Mouse (Mus musculus) cerebellum, adult 9-11 months (tissue): ENCODE data around the gene AC161166.1.

Experiments
- DNase-seq: peaks from one replicate; pipeline ENCODE4 v3.0.0; 2022

AC161166.1 gene

GRCm38 (mm10) chr7:24482208-24483020, 29.8 kb downstream of the AC161166.1 start:
- DNase-seq, result no peak

GRCm38 (mm10) chr7:24481474-24482207, 30.6 kb downstream of the AC161166.1 start, which contains the start of gene Cadm4:
TSS of gene Cadm4 (plus strand) at chr7:24482023.
- DNase-seq, result peak; percentile 94

GRCm38 (mm10) chr7:24480986-24481473, 31.2 kb downstream of the AC161166.1 start:
- peak; percentile 78 for DNase-seq

GRCm38 (mm10) chr7:24480121-24480941, 31.9 kb downstream of the AC161166.1 start:
- no peak for DNase-seq

- DNase-seq, result no peak
Measured at GRCm38 (mm10) chr7:24479685-24480084, 32.6 kb downstream of the AC161166.1 start.

GRCm38 (mm10) chr7:24478911-24479310, 33.3 kb downstream of the AC161166.1 start:
- DNase-seq, result no peak

GRCm38 (mm10) chr7:24476856-24477255, 35.4 kb downstream of the AC161166.1 start:
- no peak for DNase-seq

GRCm38 (mm10) chr7:24476338-24476737, 35.9 kb downstream of the AC161166.1 start:
- no peak for DNase-seq

- DNase-seq, result peak; percentile 68
Measured at GRCm38 (mm10) chr7:24474811-24475506, 37.3 kb downstream of the AC161166.1 start.

GRCm38 (mm10) chr7:24473913-24474529, 38.2 kb downstream of the AC161166.1 start:
- DNase-seq, result peak; percentile 82

GRCm38 (mm10) chr7:24472937-24473336, 39.3 kb downstream of the AC161166.1 start:
- DNase-seq, result no peak

GRCm38 (mm10) chr7:24472442-24472841, 39.8 kb downstream of the AC161166.1 start:
- DNase-seq, result peak; percentile 27

- peak; percentile 70 for DNase-seq
Measured at GRCm38 (mm10) chr7:24470356-24470755, 41.9 kb downstream of the AC161166.1 start.

GRCm38 (mm10) chr7:24469126-24469525, 43.1 kb downstream of the AC161166.1 start:
- no peak for DNase-seq

- no peak for DNase-seq
Measured at GRCm38 (mm10) chr7:24467886-24468285, 44.4 kb downstream of the AC161166.1 start.

- DNase-seq, result no peak
Measured at GRCm38 (mm10) chr7:24466835-24467234, 45.4 kb downstream of the AC161166.1 start.

GRCm38 (mm10) chr7:24462388-24463319, 49.6 kb downstream of the AC161166.1 start, which contains the start of gene Plaur:
TSS of gene Plaur (plus strand) at chr7:24462484.
- DNase-seq, result no peak

GRCm38 (mm10) chr7:24461376-24462051, 50.7 kb downstream of the AC161166.1 start:
- no peak for DNase-seq
